Mouse (Mus musculus) urinary bladder, postnatal 25 days (tissue): ENCODE data around the gene Junb.

Experiments
- DNase-seq: peaks from one replicate; pipeline ENCODE4 v3.0.0; 2022; ENCODE audit warnings: low spot score

Gene Junb

DNA sequence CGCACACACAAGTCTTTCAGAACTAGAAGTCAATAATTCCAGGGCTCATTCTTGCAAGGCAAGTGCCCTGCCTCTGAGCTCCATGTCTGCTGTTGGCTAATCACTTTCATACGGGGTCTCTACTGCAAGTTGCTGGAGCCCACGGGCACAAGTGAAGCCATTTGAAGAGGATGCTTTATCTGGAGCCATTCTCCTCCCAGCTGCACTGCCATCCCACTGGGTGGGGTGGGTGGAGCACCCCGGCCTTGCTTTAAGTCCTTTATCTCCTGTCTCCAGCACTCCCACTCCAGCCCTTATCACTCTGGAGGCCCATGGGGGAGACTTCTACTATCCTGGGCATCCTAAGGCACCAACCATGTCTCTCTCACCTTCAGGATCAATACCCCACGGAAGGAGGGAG is 7.6 kb downstream of the Junb start:
- no peak for DNase-seq

- DNase-seq, result no peak
Measured at GRCm38 (mm10) chr8:84970135-84970790, 8.3 kb downstream of the Junb start.

- peak; percentile 71 for DNase-seq
Measured at GRCm38 (mm10) chr8:84969241-84970134, 9.0 kb downstream of the Junb start, which contains the start of the genes Gm49661, Prdx2 and Rnaseh2a. Gene Gm49661 (minus strand): TSS chr8:84969433. Gene Prdx2 (plus strand): TSS chr8:84969587. Gene Rnaseh2a (minus strand): TSS chr8:84969767.

DNA sequence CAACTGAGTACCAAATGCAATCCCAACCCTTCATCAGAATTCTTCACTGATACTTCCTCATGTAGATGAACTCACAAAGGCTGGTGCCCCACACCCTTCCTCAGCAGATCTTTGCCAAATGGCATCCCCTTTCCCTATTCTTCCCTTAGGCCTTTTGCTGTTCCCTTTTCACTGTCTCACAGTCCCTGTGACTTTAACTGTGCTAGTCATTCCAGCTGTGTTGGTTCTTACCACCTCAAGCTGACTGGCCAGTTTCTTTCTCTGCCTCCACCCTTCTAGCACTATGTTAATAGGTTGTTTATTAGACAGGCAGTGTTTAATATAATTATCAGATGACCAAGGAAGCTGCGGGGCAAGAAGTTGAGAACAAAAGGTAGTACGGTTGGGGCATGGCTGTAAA is 9.9 kb downstream of the Junb start:
- DNase-seq, result no peak

GRCm38 (mm10) chr8:84967532-84968304 is 10.8 kb downstream of the Junb start:
- no peak for DNase-seq

GRCm38 (mm10) chr8:84966603-84967002 is 11.9 kb downstream of the Junb start:
- no peak for DNase-seq

- peak; percentile 78 for DNase-seq
Measured at GRCm38 (mm10) chr8:84965731-84966291, 12.7 kb downstream of the Junb start.

GRCm38 (mm10) chr8:84963952-84964351 is 14.6 kb downstream of the Junb start:
- no peak for DNase-seq

DNA sequence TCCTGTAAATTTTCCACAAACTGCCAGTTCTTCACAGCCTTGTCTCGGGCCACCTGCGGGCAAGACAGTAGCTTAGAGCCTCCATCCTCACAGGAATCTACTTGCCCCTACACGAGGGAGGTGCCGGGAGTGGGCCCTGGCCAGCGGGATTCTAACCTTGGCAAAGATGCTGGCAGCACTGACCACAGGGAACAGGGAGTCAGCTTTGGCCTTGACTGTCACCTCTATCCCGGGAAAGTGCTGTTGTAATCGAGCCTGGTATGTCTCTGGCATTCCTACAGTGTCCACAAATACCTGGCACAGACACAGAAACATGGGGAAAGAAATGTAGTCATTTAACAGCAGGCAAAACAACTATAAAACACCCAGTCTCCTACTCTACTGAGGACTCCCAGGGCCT is 18.7 kb downstream of the Junb start:
- DNase-seq, result no peak

DNA sequence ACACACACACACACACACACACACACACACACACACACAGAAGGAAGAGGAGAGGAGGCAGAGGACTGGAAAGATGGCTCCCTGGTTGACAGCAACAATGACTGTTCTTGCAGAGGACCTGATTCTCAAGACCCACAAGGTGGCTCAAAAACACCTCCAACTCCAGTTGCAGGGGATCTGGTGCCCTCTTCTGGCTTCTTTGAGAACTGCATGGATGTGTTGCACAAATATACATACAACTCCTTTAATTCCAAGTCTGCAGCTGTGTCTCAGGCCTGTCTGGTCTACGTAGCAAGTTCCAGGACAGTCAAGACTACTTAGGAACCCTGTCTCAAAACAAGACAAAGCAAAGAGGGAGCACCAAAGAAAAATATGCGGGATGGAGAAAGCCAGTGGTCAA is 21.8 kb downstream of the Junb start:
- DNase-seq, result peak; percentile 65

GRCm38 (mm10) chr8:84952612-84953255 is 25.8 kb downstream of the Junb start:
- DNase-seq, result peak; percentile 38

DNA sequence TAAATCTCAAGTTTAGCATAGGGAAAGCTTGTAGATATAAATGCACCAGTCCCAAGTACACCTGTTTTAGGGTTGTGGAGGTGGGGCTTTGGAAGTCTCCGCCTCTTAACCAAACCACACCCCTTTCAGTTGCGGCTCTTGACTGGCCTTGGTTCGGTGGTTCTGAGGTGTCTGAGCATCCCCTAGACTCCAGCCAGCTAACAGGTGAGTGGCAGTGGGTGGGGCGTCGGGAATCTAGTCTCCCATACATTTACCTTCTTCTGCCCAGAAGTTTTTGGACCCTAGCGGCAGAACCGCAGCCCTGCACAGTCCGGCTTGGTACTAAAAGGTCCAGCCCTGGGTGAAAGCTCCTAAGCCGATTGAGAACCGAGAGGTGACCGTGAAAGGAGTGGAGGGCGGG is 28.8 kb downstream of the Junb start:
- no peak for DNase-seq

DNA sequence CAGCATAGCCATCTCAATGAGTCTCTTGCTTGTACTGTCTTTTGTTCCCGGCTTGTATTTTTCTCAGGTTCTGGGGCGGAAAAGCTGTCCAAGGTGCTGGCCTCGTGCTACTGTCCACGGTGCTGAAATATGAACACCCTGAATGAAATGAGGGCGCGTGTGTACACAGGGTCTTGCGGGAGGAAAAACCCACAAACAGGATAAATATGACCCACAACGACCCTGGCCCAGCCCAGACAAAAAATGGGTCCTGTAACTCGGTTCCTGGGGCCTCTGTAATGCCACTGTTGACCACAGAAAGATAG is 31.3 kb downstream of the Junb start:
- peak; percentile 51 for DNase-seq

DNA sequence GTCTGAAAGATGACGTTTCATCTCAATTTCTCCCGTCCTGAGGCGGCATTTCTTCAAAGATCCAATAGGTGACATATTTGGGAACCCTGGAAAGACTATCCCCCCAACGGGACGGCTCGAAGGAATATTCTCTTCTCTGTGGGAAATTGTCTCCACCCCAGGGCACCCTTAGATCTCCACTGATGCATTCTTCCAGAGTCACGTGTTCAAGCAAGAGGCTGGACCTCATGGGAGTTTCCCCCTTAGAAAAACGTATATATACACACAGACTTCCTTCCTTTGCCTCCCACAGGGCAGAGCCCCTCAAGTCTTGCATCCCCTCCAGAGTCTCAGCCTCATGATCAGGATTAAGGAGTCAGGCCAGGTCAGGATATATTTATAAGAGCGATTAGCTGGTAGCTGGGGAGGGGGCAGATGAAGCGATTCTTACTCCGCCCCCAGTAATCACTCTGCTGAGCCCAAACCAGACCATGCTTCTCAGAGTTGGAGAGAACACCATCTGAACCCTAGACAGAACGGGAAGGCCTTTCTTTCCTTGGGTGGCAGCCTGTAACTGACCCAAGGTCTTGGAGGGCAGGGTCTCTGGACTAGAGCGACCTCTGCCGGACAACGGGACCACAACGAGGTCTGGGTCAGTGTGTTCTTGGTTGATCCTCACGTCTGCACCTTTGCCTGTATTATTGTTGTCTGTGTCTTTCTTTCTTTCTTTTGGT is 31.8 kb downstream of the Junb start, which contains the start of gene Rtbdn:
Gene Rtbdn, plus strand, starts transcription at position 464 of the 713 bp plus-strand sequence.
- DNase-seq, result no peak

DNA sequence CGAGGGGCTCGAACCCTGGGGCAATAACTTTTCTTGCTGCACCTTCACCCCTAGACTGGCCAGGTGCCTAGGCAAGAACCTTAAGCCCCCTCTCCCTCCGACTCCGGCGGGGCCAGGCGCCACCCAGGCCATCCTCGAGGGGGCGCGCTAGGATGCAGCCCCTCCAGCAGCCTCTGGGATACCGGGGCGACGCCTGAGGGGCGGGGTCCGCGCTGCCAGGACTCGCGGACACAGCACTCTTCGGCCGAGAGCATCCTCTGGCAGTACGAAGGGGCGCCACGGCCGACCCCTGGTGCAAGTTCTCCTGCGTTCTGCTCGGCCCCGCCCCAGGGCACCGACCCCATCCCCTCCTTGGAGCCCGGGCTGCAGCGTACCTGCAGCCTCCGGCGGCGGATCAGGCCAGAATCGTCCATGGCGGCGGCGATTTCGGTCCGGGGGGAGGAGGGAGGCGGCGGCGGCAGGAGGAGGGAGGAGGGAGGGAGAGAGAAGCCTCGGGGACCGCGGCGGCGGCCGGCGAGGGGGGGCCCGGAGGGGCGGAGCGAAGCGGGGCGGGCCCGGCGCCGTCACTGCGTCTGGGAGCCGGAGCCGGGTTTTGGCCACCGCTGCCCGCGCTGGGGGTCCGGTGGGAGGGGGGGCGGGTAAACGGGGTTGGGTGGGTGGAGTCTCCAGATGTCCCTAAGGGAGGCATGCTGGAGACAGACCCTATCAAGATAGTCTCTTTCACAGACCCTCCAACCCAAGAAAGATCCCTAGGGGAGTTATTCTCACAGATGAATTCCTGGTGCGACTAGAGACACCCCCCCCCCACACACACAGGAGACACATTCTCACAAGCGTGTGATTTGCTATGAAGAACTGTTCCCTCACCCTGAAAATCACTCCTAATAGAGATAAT is 32.6 kb downstream of the Junb start:
- no peak for DNase-seq

DNA sequence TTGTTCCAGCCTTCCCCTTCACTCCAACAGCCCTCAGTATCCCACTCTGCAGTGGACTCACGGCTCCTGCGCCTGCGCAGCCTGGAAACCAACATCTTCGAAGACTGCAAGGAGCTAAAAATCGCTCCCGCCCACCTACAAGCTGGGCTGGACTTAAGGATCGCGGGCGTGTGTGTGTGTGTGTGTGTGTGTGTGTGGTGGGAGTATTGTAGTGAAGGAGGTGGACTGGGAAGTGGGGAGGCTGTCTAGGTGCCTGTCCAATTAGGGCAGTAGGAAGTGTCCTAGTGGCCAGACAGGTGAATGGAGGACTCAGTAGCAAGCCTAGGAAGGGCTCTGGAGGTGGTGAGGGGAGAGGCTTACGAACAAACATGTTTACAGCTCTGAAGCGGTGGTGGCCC is 33.3 kb downstream of the Junb start:
- no peak for DNase-seq

DNA sequence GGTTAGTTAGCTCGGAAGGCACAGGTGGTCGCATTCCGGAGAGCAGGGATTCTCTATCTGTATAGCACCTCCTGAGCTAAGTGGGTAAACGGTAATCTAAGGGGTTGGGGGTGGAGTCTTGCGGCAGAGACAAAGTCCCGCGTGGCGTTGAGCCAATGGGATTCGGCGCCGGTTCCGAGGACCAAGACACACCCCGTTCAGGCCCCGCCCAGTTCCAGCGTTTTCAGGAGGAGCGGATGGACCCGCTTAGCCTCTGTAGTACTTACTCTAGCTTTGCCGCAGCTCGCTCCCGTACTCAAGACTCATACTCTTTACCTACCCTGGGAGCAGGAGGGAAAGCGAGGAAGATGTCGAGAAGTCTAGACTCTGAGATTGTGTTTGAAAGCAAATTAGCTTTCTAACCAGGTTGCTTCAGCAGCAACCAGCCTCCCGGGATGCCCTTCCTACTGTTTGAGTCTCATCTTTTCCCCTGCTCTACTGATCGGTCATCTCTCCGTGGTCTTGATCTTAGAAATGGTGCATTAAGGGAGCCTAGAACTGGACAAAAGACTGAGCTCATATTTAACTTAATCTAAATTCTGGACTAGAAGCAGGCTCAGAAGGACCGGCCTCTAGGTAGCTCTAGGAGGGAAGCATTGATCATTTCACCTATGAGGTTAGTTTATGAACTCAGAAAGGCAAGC is 33.9 kb downstream of the Junb start:
- DNase-seq, result no peak

- no peak for DNase-seq
Measured at GRCm38 (mm10) chr8:84943699-84944098, 34.8 kb downstream of the Junb start.
